Mouse (Mus musculus) liver, postnatal 0 days (tissue): ENCODE measurements at regions not wholly inside any gene's neighbourhood (a gene's known extent, or its start where the extent isn't known, plus 50 kb on each side); places are given as distances from the start of the nearest gene placed in this dataset.
A peak's percentile ranks its signal among the peaks of the same experiment; 100 is the strongest.

Experiments used
- ATAC-seq: fragments of 200-750 bp; cut with Nextera tagmentation; 2 replicates; pipeline ENCODE4 v1.8.0; 2017; ENCODE audit warnings: mild to moderate bottlenecking, moderate library complexity
- DNase-seq: peaks from one replicate; pipeline ENCODE4 v3.0.0-alpha.2; 2016
- H3K27ac ChIP-seq: fragments of 300-500 bp; sonication (generic); 2 replicates; pipeline ENCODE4 v1.5.1; 2014; ENCODE audit warnings: antibody characterized with exemption, moderate library complexity, mild to moderate bottlenecking, low read depth
- H3K27me3 ChIP-seq: fragments of 300-500 bp; sonication (generic); 2 replicates; pipeline ENCODE4 v1.6.1; 2014; ENCODE audit warnings: low read length, control low read depth, mixed read lengths; ENCODE audit not compliant: insufficient read depth
- H3K36me3 ChIP-seq: fragments of 300-500 bp; sonication (generic); replicated peaks from 2 replicates; pipeline ENCODE4 v1.6.1; 2014; ENCODE audit warnings: mild to moderate bottlenecking, control low read depth, low read length, moderate library complexity, mixed read lengths; ENCODE audit not compliant: insufficient read depth
- H3K4me1 ChIP-seq: fragments of 300-500 bp; sonication (generic); 2 replicates; pipeline ENCODE4 v1.6.1; 2014; ENCODE audit warnings: antibody characterized with exemption, mild to moderate bottlenecking, control low read depth; ENCODE audit not compliant: insufficient read depth
- H3K4me2 ChIP-seq: fragments of 300-500 bp; sonication (generic); 2 replicates; pipeline ENCODE4 v1.6.1; 2014; ENCODE audit warnings: low read depth, mild to moderate bottlenecking, low read length, moderate library complexity, mixed read lengths
- H3K4me3 ChIP-seq: fragments of 300-500 bp; sonication (generic); 2 replicates; pipeline ENCODE4 v1.5.1; 2014; ENCODE audit warnings: low read depth, low read length
- H3K9ac ChIP-seq: fragments of 300-500 bp; sonication (generic); replicated peaks from 2 replicates; pipeline ENCODE4 v1.6.1; 2014; ENCODE audit warnings: mild to moderate bottlenecking, moderate library complexity
- H3K9me3 ChIP-seq: fragments of 300-500 bp; sonication (generic); 2 replicates; pipeline ENCODE4 v1.6.1; 2016; ENCODE audit warnings: mild to moderate bottlenecking, control low read depth, low read length, mixed read lengths
- CTCF ChIP-seq: sonication (generic); IDR thresholded peaks from 2 replicates; pipeline ENCODE4 v1.5.1; 2016; ENCODE audit warnings: antibody characterized with exemption, low read depth
- EP300 ChIP-seq: IDR thresholded peaks from 2 replicates; pipeline ENCODE4 v1.6.1; 2016; ENCODE audit warnings: antibody characterized with exemption, low read depth, mild to moderate bottlenecking
- WGBS: fragments of 180-500 bp; shearing (Covaris S2); extraction: QIAGEN DNeasy Blood & Tissue Kit; methylation state at CpG from one replicate; pipeline ENCODE4 v1.1.7; 2014; ENCODE audit not compliant: insufficient replicate concordance; 5-methylcytosine and 5-hydroxymethylcytosine counted together

DNA sequence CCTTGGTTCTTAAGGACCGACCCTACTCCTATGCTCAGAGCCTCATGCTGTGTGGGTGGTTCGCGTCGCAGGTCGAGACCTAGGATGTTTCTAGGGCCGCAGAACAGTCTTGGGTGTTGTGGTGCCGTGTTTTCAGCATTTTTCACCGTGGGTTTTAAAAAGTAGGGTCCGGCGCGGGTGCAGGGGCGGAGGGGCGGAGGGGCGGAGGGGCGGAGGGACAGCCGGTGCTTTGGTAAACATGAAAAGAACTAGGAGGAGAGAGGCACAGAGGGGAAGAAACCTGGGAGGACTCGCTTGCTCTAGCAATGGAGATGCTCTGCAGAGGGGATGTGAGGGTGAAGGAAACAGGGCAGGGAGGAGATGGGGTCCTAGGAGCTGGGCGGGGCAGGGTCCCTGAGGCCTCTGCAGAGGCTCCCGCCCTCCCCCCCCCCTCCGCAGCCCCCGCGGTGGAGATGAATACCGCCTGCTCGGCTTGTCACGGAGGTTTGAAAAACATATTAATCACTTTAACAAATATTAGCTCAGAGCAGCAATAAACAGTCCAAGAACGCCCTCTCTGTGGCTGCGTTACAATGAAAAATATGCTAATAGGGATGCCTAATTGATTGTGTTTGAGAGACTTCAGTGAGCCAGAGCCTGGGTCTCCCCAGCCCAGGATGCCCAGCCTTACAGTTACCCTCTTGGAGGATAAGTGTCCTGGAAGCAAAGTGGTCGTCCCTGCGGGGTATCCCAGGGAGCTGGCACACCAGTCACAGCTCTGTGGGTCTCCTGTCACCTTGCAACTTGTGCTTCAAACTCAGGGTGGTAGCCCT, 94.0 kb upstream of the Gm26897 start:
- H3K9ac ChIP-seq: no peak overlapping the region
- H3K36me3 ChIP-seq: no peaks in the 10 kb centered on the region
- no peak for TF ChIP-seq CTCF
- TF ChIP-seq EP300: no peak
- no peak for DNase-seq
- WGBS: 16% methylated on average over 25 of the region's 29 CpGs
- no peak overlapping the region for H3K27ac ChIP-seq
- no peaks in the 10 kb centered on the region for H3K9me3 ChIP-seq
- H3K27me3 ChIP-seq: peaks cover 11% of the 10 kb centered on the region
- H3K4me3 ChIP-seq: no peak overlapping the region
- H3K4me2 ChIP-seq: no peak overlapping the region
- ATAC-seq: no peak
- no peaks in the 10 kb centered on the region for H3K4me1 ChIP-seq

DNA sequence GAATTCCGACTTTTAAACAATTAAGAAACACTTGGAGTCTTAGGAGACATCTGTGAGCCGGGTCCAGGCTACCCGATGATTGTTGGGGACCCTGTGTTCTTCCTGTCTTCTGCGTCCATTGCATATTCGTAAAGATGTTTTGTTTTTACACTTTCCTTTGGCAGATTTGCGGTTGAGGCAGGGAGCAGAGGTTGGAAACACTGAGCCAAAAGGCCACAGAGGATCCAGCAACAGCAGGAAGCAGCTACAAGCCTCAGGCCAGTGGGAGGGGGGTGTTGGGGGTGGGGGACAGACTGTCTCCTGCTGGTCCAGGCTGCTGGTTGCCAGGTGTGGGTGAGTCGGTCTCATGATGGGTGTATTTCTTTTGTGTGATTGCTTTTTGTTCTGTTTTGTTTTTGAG, 92.7 kb upstream of the Gm26897 start:
- no peak overlapping the region for H3K4me2 ChIP-seq
- H3K27ac ChIP-seq: no peak overlapping the region
- H3K27me3 ChIP-seq: peaks cover 11% of the 10 kb centered on the region
- no peak overlapping the region for H3K9ac ChIP-seq
- no peaks in the 10 kb centered on the region for H3K36me3 ChIP-seq
- H3K4me1 ChIP-seq: no peaks in the 10 kb centered on the region
- ATAC-seq (no peak), DNase-seq (no peak)
- no peak overlapping the region for H3K4me3 ChIP-seq
- TF ChIP-seq EP300 (no peak), CTCF (no peak)
- H3K9me3 ChIP-seq: no peaks in the 10 kb centered on the region
- 61% methylated on average over 7 of the region's 7 CpGs for WGBS

DNA sequence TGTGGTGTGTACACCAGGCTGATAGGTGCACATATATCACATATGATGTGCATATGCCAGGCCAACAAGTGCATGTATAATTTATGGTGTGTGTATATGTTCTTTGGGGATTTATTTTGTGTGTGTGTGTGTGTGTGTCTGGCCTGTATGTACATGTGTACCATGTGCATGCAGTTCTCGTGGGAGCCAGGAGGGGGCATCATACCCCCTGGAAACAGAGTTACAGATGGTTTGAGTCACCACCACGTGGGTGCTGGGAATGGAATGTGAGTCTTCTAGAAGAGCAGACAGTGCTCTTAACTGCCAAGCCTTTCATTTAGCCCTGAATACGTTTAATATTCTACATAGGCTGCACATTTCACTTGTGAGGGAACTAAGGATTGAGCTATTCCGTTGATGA, 92.0 kb upstream of the Gm26897 start:
- Histone ChIP-seq H3K27me3 (peaks cover 11% of the 10 kb centered on the region), H3K4me3 (no peak overlapping the region), H3K9me3 (no peaks in the 10 kb centered on the region), H3K4me1 (no peaks in the 10 kb centered on the region), H3K4me2 (no peak overlapping the region), H3K9ac (no peak overlapping the region), H3K36me3 (no peaks in the 10 kb centered on the region), H3K27ac (no peak overlapping the region)
- WGBS: 67% methylated on average over 4 of the region's 4 CpGs
- no peak for ATAC-seq
- DNase-seq: no peak
- no peak for TF ChIP-seq EP300
- TF ChIP-seq CTCF: peak; percentile 41; the same call in 1 of the 2 replicates

DNA sequence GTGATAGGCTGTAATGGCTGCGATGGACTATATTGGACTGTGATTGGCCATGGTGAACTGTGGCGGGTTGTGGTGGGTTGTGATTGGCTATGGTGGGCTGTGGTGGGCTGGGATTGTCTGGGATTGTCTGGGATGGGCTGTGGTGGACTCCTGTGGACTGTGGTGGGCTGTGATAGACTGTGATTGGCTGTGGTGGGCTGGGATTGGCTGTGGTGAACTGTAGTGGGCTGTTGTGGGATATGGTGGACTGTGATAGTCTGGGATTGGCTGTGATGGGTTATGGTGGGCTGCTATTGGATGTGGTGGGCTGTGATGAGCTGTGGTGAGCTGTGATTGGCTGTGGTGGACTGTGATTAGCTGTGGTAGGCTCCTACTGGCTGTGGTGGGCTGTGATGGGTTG, 89.6 kb upstream of the Gm26897 start:
- ATAC-seq (no peak), DNase-seq (no peak)
- TF ChIP-seq CTCF: no peak
- TF ChIP-seq EP300: no peak
- Histone ChIP-seq H3K4me3 (no peak overlapping the region), H3K27ac (no peak overlapping the region), H3K4me2 (no peak overlapping the region), H3K9ac (no peak overlapping the region), H3K36me3 (no peaks in the 10 kb centered on the region), H3K4me1 (no peaks in the 10 kb centered on the region), H3K27me3 (peaks cover 5% of the 10 kb centered on the region), H3K9me3 (no peaks in the 10 kb centered on the region)
- WGBS: 59% methylated on average over 2 of the region's 2 CpGs

DNA sequence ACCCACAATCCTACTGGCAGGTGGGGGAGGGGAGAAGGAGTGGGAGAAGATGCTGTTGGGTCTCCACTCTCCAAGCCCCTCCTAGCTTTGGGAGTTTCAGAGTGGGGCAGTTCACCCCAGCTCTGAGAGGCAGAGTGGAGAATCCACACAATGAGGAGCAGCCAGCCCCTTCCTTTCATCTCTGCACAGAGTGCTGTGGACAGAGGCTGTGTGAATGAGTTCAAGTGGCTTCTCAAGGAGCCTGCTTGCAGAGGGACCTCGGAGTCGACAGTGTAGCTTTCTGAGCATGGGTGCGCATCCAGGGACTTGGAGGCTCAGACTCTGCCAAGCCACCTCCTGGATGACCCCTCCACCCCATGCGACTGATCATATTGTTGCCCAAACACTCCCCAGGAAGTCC, 88.9 kb upstream of the Gm26897 start:
- H3K27me3 ChIP-seq: no peaks in the 10 kb centered on the region
- H3K4me1 ChIP-seq: no peaks in the 10 kb centered on the region
- 60% methylated on average over 4 of the region's 4 CpGs for WGBS
- ATAC-seq (no peak), DNase-seq (no peak)
- no peak overlapping the region for H3K4me2 ChIP-seq
- no peaks in the 10 kb centered on the region for H3K9me3 ChIP-seq
- no peak overlapping the region for H3K27ac ChIP-seq
- H3K4me3 ChIP-seq: no peak overlapping the region
- no peaks in the 10 kb centered on the region for H3K36me3 ChIP-seq
- no peak overlapping the region for H3K9ac ChIP-seq
- TF ChIP-seq EP300 (no peak), CTCF (no peak)

DNA sequence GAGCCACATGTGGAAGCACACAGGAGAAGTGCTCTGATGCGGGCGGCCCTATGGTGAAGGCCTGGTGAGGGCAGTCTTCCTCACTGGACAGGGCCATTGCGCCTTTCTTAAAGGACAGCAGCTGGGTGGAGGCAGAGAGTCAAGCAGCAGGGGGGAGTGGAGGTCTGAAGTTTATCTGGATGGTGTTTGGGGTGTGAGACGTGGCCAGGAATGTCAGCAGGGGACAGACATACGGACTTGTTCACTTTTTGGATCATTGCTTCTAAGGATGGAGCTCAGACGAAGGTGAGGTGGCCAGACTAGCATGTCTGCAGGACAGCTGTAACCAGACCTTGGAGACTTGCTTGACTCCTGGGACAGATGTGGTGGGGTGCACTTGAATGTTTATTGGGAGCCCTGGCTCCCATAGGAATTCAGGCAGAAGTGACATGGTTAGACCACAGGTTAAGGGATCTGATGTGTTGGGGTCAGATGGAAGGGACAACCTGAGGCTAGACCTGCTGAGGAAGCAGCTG, 86.0 kb upstream of the Gm26897 start:
- no peak for ATAC-seq
- WGBS: 73% methylated on average over 6 of the region's 6 CpGs
- Histone ChIP-seq H3K9me3 (no peaks in the 10 kb centered on the region), H3K4me3 (no peak overlapping the region), H3K36me3 (no peaks in the 10 kb centered on the region), H3K9ac (no peak overlapping the region), H3K27me3 (no peaks in the 10 kb centered on the region), H3K4me1 (no peaks in the 10 kb centered on the region), H3K4me2 (no peak overlapping the region), H3K27ac (no peak overlapping the region)
- TF ChIP-seq CTCF (no peak), EP300 (no peak)
- DNase-seq: no peak
